Mouse (Mus musculus) MEL (cell line): ENCODE results near the gene Chrne.

Experiments
- CTCF ChIP-seq, 3 experiments: IDR thresholded peaks in 2 of 3; conservative IDR thresholded peaks in 1 of 3; 2 replicates each; pipeline ENCODE4 v1.5.1; 2011 to 2012; ENCODE audit warnings: low read length in 3 of 3, low read depth in 2 of 3, mild to moderate bottlenecking in 2 of 3, improper control_type of control experiment in 1 of 3, inconsistent platforms in 1 of 3, mixed read lengths in 1 of 3, moderate library complexity in 1 of 3; ENCODE audit not compliant: control insufficient read depth in 1 of 3, insufficient read depth in 1 of 3, poor library complexity in 1 of 3, severe bottlenecking in 1 of 3
- GATA1 ChIP-seq: IDR thresholded peaks from 2 replicates; pipeline ENCODE4 v1.6.1; 2011; ENCODE audit warnings: low read depth, low read length, improper control_type of control experiment
- MAFK ChIP-seq: IDR thresholded peaks from 2 replicates; pipeline ENCODE4 v1.6.1; 2011; ENCODE audit warnings: low read depth, mild to moderate bottlenecking, low read length, improper control_type of control experiment, borderline replicate concordance
- MAX ChIP-seq: IDR thresholded peaks from 2 replicates; pipeline ENCODE4 v1.6.1; 2011; ENCODE audit warnings: low read length, improper control_type of control experiment
- MYB ChIP-seq: IDR thresholded peaks from 2 replicates; pipeline ENCODE4 v1.6.1; 2011; ENCODE audit warnings: mild to moderate bottlenecking, low read depth, low read length, improper control_type of control experiment
- POLR2A ChIP-seq, 2 experiments: IDR thresholded peaks; 2 replicates each; pipeline ENCODE4 v1.6.1; 2011 to 2012; ENCODE audit warnings: low read length in 2 of 2, mild to moderate bottlenecking in 2 of 2, control low read depth in 1 of 2, improper control_type of control experiment in 1 of 2, low read depth in 1 of 2, moderate library complexity in 1 of 2; ENCODE audit not compliant: control insufficient read depth in 1 of 2, insufficient read depth in 1 of 2, poor library complexity in 1 of 2
- TCF12 ChIP-seq: IDR thresholded peaks from 2 replicates; pipeline ENCODE4 v1.6.1; 2014; ENCODE audit warnings: low read depth, mild to moderate bottlenecking, inconsistent platforms, low read length, improper control_type of control experiment, moderate library complexity
- UBTF ChIP-seq: IDR thresholded peaks from 2 replicates; pipeline ENCODE4 v1.6.1; 2012; ENCODE audit warnings: low read depth, mild to moderate bottlenecking, inconsistent platforms, low read length, improper control_type of control experiment, moderate library complexity, borderline replicate concordance; ENCODE audit not compliant: insufficient read depth
- ZKSCAN1 ChIP-seq: IDR thresholded peaks from 2 replicates; pipeline ENCODE4 v1.6.1; 2012; ENCODE audit warnings: low read depth, mild to moderate bottlenecking, inconsistent platforms, low read length, improper control_type of control experiment, moderate library complexity

DNA sequence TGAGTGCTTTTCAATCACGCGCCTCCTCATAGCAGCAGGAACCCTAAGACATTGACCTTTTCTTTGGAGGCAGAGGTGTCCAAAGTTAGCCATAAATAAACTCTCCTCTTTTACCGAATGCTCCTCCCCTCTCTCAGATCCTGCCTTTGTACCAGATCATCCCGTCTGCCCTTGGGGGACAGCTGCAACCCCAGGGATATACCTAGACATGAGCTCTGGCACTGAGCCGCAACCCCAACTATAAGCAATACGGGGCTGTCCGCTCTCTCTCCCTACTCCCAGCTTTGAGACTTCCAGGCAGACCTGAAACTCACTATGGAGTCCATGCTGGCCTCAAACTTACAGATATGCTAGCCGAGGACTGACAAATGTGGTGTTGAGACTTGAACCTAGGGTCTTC is 47.7 kb upstream of the Chrne start:
- TF ChIP-seq CTCF (IDR thresholded peaks at IDR 0.05 in 2 of 3, conservative IDR thresholded peaks at IDR 0.05 in 1 of 3; ENCODE audit: control insufficient read depth in 1 of 3, insufficient read depth in 1 of 3, low read depth in 2 of 3, low read length in 3 of 3, poor library complexity in 1 of 3, severe bottlenecking in 1 of 3) (no peak), GATA1 (no peak), UBTF (no peak), MAFK (no peak), MYB (no peak), TCF12 (no peak), POLR2A (IDR thresholded peaks at IDR 0.05; ENCODE audit: control insufficient read depth in 1 of 2, insufficient read depth in 1 of 2, low read depth in 1 of 2, low read length in 2 of 2, poor library complexity in 1 of 2) (no peak), MAX (no peak), ZKSCAN1 (no peak)
